Mouse (Mus musculus) megakaryocyte, embryonic 14.5 days (primary cell): ENCODE results near the gene Mamld1. TPM values are rescaled to one million over a fixed set of nuclear protein-coding genes. Genes with fewer than 3 reads are reported as not detected.
A peak's percentile ranks its signal among the peaks of the same experiment; 100 is the strongest.
"Not testable (repeated sequence)": the region's sequence is repeated elsewhere in the genome, so short reads cannot be mapped to it uniquely, and the experiment has no call there.

Experiments
- H3K27me3 ChIP-seq: replicated peaks from 2 replicates; pipeline ENCODE3; 2012; ENCODE audit warnings: inconsistent platforms
- H3K36me3 ChIP-seq: replicated peaks from 2 replicates; pipeline ENCODE3; 2012; ENCODE audit warnings: low read length, inconsistent platforms, mixed read lengths
- H3K4me1 ChIP-seq: 2 replicates; pipeline ENCODE4 v1.6.1; 2012; ENCODE audit warnings: inconsistent platforms
- H3K4me3 ChIP-seq: replicated peaks from 2 replicates; pipeline ENCODE3; 2012; ENCODE audit warnings: moderate library complexity, mild to moderate bottlenecking, inconsistent platforms
- H3K9me3 ChIP-seq: 2 replicates; pipeline ENCODE4 v1.6.1; 2012; ENCODE audit warnings: inconsistent platforms
- FLI1 ChIP-seq: IDR thresholded peaks from 2 replicates; pipeline ENCODE4 v1.6.1; 2012; ENCODE audit warnings: low read length, inconsistent platforms, mixed read lengths
- GATA1 ChIP-seq: IDR thresholded peaks from 3 replicates; pipeline ENCODE4 v1.6.1; 2012; ENCODE audit warnings: mixed read lengths, low read length, inconsistent platforms, borderline replicate concordance
- polyA plus RNA-seq: library from polyadenylated mRNA; stranded (reverse); fragments of >175 nt; gene quantifications from 2 replicates; pipeline ENCODE4 v1.2.3, GENCODE M21; 2012; ENCODE audit warnings: low replicate concordance; ENCODE audit not compliant: insufficient read depth

Gene Mamld1
- polyA plus RNA-seq, result not detected in 2 replicates

GRCm38 (mm10) chrX:71049864-71050576 lies at the start of gene Mamld1:
Gene Mamld1 (plus strand): TSS chrX:71050256.
- H3K4me1 ChIP-seq, result peaks cover 31% of the 10 kb centered on the region
- peaks cover 76% of the 10 kb centered on the region for H3K27me3 ChIP-seq
- H3K9me3 ChIP-seq, result peaks cover 13% of the 10 kb centered on the region
- no peaks in the 10 kb centered on the region for H3K36me3 ChIP-seq
- H3K4me3 ChIP-seq, result peak within 1 kb of the TSS; percentile 89
- TF ChIP-seq GATA1, result no peak
- TF ChIP-seq FLI1, result no peak

- Histone ChIP-seq H3K4me1 (no peaks in the 10 kb centered on the region), H3K4me3 (no peak overlapping the region), H3K36me3 (no peaks in the 10 kb centered on the region), H3K9me3 (no peaks in the 10 kb centered on the region), H3K27me3 (peaks cover 28% of the 10 kb centered on the region)
- TF ChIP-seq GATA1 (no peak), FLI1 (no peak)
Observed at GRCm38 (mm10) chrX:71024718-71025117, 25.3 kb upstream of the Mamld1 start.

GRCm38 (mm10) chrX:71028007-71028406 lies 22.0 kb upstream of the Mamld1 start:
- peaks cover 31% of the 10 kb centered on the region for H3K27me3 ChIP-seq
- TF ChIP-seq FLI1 (no peak), GATA1 (no peak)
- H3K36me3 ChIP-seq, result no peaks in the 10 kb centered on the region
- no peaks in the 10 kb centered on the region for H3K4me1 ChIP-seq
- H3K9me3 ChIP-seq, result no peaks in the 10 kb centered on the region
- no peak overlapping the region for H3K4me3 ChIP-seq

- not testable (repeated sequence) for H3K4me3 ChIP-seq, H3K36me3 ChIP-seq, H3K4me1 ChIP-seq, H3K9me3 ChIP-seq
- peaks cover 32% of the 10 kb centered on the region for H3K27me3 ChIP-seq
Observed at GRCm38 (mm10) chrX:71028976-71029375, 21.1 kb upstream of the Mamld1 start.

- H3K27me3 ChIP-seq, result peaks cover 73% of the 10 kb centered on the region
- peaks cover 31% of the 10 kb centered on the region for H3K4me1 ChIP-seq
- H3K4me3 ChIP-seq, result peak overlapping the region; percentile 89
- H3K36me3 ChIP-seq, result no peaks in the 10 kb centered on the region
- H3K9me3 ChIP-seq, result peaks cover 13% of the 10 kb centered on the region
- TF ChIP-seq GATA1 (no peak), FLI1 (no peak)
Observed at GRCm38 (mm10) chrX:71050677-71051311, 738 bp downstream of the Mamld1 start.

GRCm38 (mm10) chrX:71051361-71052114 lies 1.5 kb downstream of the Mamld1 start:
- peak overlapping the region; percentile 89 for H3K4me3 ChIP-seq
- peaks cover 31% of the 10 kb centered on the region for H3K4me1 ChIP-seq
- TF ChIP-seq GATA1, result no peak
- TF ChIP-seq FLI1, result no peak
- H3K27me3 ChIP-seq, result peaks cover 70% of the 10 kb centered on the region
- H3K36me3 ChIP-seq, result no peaks in the 10 kb centered on the region
- H3K9me3 ChIP-seq, result peaks cover 13% of the 10 kb centered on the region

- peak overlapping the region; percentile 89 for H3K4me3 ChIP-seq
- H3K9me3 ChIP-seq, result peaks cover 13% of the 10 kb centered on the region
- no peaks in the 10 kb centered on the region for H3K36me3 ChIP-seq
- no peak for TF ChIP-seq FLI1
- TF ChIP-seq GATA1, result no peak
- H3K4me1 ChIP-seq, result peaks cover 31% of the 10 kb centered on the region
- H3K27me3 ChIP-seq, result peaks cover 67% of the 10 kb centered on the region
Observed at GRCm38 (mm10) chrX:71052115-71052478, 2.0 kb downstream of the Mamld1 start.

GRCm38 (mm10) chrX:71052481-71053216 lies 2.6 kb downstream of the Mamld1 start:
- Histone ChIP-seq H3K4me1 (peaks cover 31% of the 10 kb centered on the region), H3K9me3 (peaks cover 13% of the 10 kb centered on the region), H3K36me3 (no peaks in the 10 kb centered on the region), H3K4me3 (peak overlapping the region; percentile 89), H3K27me3 (peaks cover 64% of the 10 kb centered on the region)
- TF ChIP-seq FLI1 (no peak), GATA1 (no peak)

GRCm38 (mm10) chrX:71053246-71053645 lies 3.2 kb downstream of the Mamld1 start:
- H3K4me1 ChIP-seq, result peaks cover 31% of the 10 kb centered on the region
- H3K4me3 ChIP-seq, result no peak overlapping the region
- H3K36me3 ChIP-seq, result no peaks in the 10 kb centered on the region
- TF ChIP-seq GATA1 (no peak), FLI1 (no peak)
- H3K27me3 ChIP-seq, result peaks cover 60% of the 10 kb centered on the region
- H3K9me3 ChIP-seq, result peaks cover 13% of the 10 kb centered on the region
